Mouse (Mus musculus) limb, embryonic 13.5 days (tissue): ENCODE measurements around the gene Sema3f. TPM values are rescaled to one million over a fixed set of nuclear protein-coding genes. Genes with fewer than 3 reads are reported as not detected.
A peak's percentile ranks its signal among the peaks of the same experiment; 100 is the strongest.

Experiments used
- ATAC-seq: fragments of 200-750 bp; cut with Nextera tagmentation; 2 replicates; pipeline ENCODE4 v1.8.0; 2017; ENCODE audit warnings: low read depth, moderate number of reproducible peaks, moderate TSS enrichment; ENCODE audit not compliant: low FRiP score
- H3K27ac ChIP-seq: fragments of 300-500 bp; sonication (generic); 2 replicates; pipeline ENCODE4 v1.5.1; 2015; ENCODE audit warnings: inconsistent platforms, mild to moderate bottlenecking, moderate library complexity
- H3K27me3 ChIP-seq: fragments of 300-500 bp; sonication (generic); 2 replicates; pipeline ENCODE4 v1.6.1; 2015; ENCODE audit warnings: mild to moderate bottlenecking, inconsistent platforms
- H3K36me3 ChIP-seq: fragments of 300-500 bp; sonication (generic); 2 replicates; pipeline ENCODE4 v1.6.1; 2015; ENCODE audit warnings: inconsistent platforms, mild to moderate bottlenecking, moderate library complexity
- H3K4me1 ChIP-seq: fragments of 300-500 bp; sonication (generic); 2 replicates; pipeline ENCODE4 v1.6.1; 2015; ENCODE audit warnings: inconsistent platforms
- H3K4me2 ChIP-seq: fragments of 300-500 bp; sonication (generic); replicated peaks from 2 replicates; pipeline ENCODE4 v1.6.1; 2015; ENCODE audit warnings: inconsistent platforms, mild to moderate bottlenecking, moderate library complexity
- H3K4me3 ChIP-seq: fragments of 300-500 bp; sonication (generic); 2 replicates; pipeline ENCODE4 v1.5.1; 2015; ENCODE audit warnings: moderate library complexity, mild to moderate bottlenecking, inconsistent platforms
- H3K9ac ChIP-seq: fragments of 300-500 bp; sonication (generic); 2 replicates; pipeline ENCODE4 v1.6.1; 2015; ENCODE audit warnings: mild to moderate bottlenecking, inconsistent platforms
- H3K9me3 ChIP-seq: fragments of 300-500 bp; sonication (generic); 2 replicates; pipeline ENCODE4 v1.6.1; 2016; ENCODE audit warnings: inconsistent platforms
- WGBS: fragments of 180-500 bp; shearing (Covaris S2); methylation state at CpG from one replicate; pipeline ENCODE4 v1.1.7; 2015; 5-methylcytosine and 5-hydroxymethylcytosine counted together
- polyA plus RNA-seq: library from polyadenylated mRNA; unstranded; fragments of >200 nt; fragmentation: Nextera tagmentation; extraction: Ambion mirVana; gene quantifications from 2 replicates; pipeline ENCODE4 v1.2.1, GENCODE M21; 2015

Gene Sema3f
- polyA plus RNA-seq, 1 experiment from 2014 or later = 32.1 TPM

- Histone ChIP-seq H3K4me2 (peak overlapping the region; percentile 94), H3K9me3 (no peaks in the 10 kb centered on the region), H3K36me3 (no peaks in the 10 kb centered on the region), H3K4me3 (no peak overlapping the region), H3K4me1 (peaks cover 35% of the 10 kb centered on the region), H3K27ac (no peak overlapping the region), H3K27me3 (peaks cover 33% of the 10 kb centered on the region), H3K9ac (no peak overlapping the region)
- no peak for ATAC-seq
- 48% methylated on average over 8 of the region's 8 CpGs for WGBS
Measured at GRCm38 (mm10) chr9:107668011-107668410, 42.3 kb downstream of the Sema3f start.

GRCm38 (mm10) chr9:107667219-107667618 lies 43.1 kb downstream of the Sema3f start:
- Histone ChIP-seq H3K27ac (peak overlapping the region; percentile 28; the same call in 1 of the 2 replicates), H3K36me3 (no peaks in the 10 kb centered on the region), H3K4me2 (peak overlapping the region; percentile 94), H3K9me3 (no peaks in the 10 kb centered on the region), H3K9ac (peak overlapping the region; percentile 65), H3K27me3 (peaks cover 33% of the 10 kb centered on the region), H3K4me3 (peak overlapping the region; percentile 52), H3K4me1 (peaks cover 35% of the 10 kb centered on the region)
- under 1% methylated on average over 23 of the region's 24 CpGs for WGBS
- peak; percentile 86 for ATAC-seq

DNA sequence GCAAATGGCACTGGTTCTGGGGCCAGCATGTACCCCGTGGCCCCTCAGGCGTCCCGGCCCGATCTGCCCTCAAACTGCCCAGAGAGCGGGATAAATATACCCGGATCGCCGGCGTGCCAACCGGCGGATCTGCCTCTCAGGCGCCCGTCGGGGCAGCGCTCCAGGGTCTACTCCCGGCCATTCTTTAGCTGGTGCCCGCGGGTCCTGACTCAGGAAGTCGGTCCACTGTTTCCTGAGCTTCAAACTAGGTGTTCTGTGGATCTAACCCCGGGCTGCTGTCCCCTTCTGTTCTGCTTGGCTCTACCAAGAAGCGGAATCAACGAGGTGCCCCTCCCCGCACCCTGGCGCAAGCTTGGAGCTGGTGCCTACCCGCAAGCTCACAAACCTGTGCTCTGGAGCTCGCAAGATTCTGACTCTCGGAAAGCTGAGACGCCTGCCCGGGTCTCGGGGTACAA lies 43.5 kb downstream of the Sema3f start:
- Histone ChIP-seq H3K9ac (peak overlapping the region; percentile 65), H3K9me3 (no peaks in the 10 kb centered on the region), H3K27me3 (peaks cover 33% of the 10 kb centered on the region), H3K36me3 (no peaks in the 10 kb centered on the region), H3K4me2 (peak overlapping the region; percentile 94), H3K4me3 (peak overlapping the region; percentile 52), H3K4me1 (peaks cover 35% of the 10 kb centered on the region), H3K27ac (peak overlapping the region; percentile 28; the same call in 1 of the 2 replicates)
- under 1% methylated on average over 30 of the region's 30 CpGs for WGBS
- peak; percentile 34; the same call in 1 of the 2 replicates for ATAC-seq

DNA sequence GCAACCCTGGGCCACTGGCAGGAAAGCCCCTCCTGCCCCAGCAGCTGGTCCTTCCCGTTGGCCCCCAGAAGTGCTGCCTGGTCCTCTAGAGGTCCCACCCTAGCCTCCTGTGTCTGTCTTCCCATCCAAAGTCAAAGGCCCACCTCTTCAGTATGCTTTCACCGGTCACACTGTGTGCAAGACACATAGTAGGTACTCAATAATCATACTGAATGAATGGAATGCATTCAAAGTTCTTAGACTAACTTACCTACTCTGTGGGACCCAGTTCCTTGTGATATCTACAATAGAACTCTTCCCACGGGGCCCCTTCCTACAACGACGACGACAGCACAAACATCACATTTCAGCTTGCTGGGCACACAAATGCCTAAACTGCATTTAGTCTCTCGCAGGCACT lies 45.0 kb downstream of the Sema3f start:
- no peak overlapping the region for H3K27ac ChIP-seq
- no peaks in the 10 kb centered on the region for H3K36me3 ChIP-seq
- WGBS = 84% methylated on average over 7 of the region's 7 CpGs
- H3K9ac ChIP-seq = no peak overlapping the region
- no peak overlapping the region for H3K4me2 ChIP-seq
- H3K4me3 ChIP-seq = no peak overlapping the region
- no peak for ATAC-seq
- no peaks in the 10 kb centered on the region for H3K9me3 ChIP-seq
- H3K27me3 ChIP-seq = peaks cover 33% of the 10 kb centered on the region
- H3K4me1 ChIP-seq = peaks cover 41% of the 10 kb centered on the region

DNA sequence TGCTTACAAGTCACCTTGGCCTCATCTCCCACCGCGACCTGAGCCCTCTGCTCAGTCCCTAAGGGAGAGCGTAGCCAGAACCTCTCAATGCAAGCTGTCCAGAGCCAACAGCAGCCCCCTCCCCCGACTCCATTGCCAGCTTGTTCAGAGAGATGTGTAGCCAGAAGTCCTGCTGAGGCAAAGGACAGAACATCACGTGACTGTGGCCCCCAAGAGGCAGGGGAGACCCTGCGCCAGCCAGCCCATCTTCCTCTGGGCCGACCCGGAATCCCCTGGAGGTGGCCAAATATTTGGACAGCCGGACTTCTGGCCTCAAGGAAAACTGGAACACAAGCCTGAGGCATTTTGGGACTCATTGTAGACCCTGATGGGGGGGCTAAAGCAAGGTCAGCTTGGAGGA lies 46.8 kb downstream of the Sema3f start:
- Histone ChIP-seq H3K9me3 (no peaks in the 10 kb centered on the region), H3K4me1 (peaks cover 35% of the 10 kb centered on the region), H3K27ac (no peak overlapping the region), H3K4me3 (no peak overlapping the region), H3K27me3 (peaks cover 28% of the 10 kb centered on the region), H3K36me3 (no peaks in the 10 kb centered on the region), H3K4me2 (no peak overlapping the region), H3K9ac (peak overlapping the region; percentile 43; the same call in 1 of the 2 replicates)
- ATAC-seq = no peak
- WGBS = 73% methylated on average over 9 of the region's 9 CpGs

GRCm38 (mm10) chr9:107662342-107662741 lies 47.9 kb downstream of the Sema3f start:
- Histone ChIP-seq H3K27ac (no peak overlapping the region), H3K9ac (no peak overlapping the region), H3K4me2 (no peak overlapping the region), H3K36me3 (no peaks in the 10 kb centered on the region), H3K4me1 (peaks cover 23% of the 10 kb centered on the region), H3K4me3 (no peak overlapping the region), H3K27me3 (peaks cover 19% of the 10 kb centered on the region), H3K9me3 (no peaks in the 10 kb centered on the region)
- no peak for ATAC-seq
- WGBS = 79% methylated on average over 8 of the region's 8 CpGs

DNA sequence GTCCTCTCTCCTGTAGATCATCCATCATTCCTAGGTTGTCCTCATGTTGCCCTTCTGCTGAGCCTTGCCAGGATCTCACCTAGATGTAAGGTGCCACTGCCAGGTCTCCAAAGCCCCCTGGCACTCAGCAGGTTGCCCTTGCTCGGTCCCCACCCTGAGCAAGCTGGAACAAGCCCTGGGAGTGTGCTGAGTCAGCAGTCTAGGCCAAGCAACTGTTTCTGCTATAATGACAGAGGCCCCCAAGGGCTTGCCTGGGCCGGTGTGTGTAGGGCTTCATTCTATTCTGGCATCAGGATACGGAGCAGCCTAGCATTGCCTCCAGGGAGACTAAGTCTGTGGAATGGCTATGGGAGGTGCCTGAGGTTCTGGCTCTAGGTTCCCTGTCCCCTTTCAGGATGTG lies 49.5 kb downstream of the Sema3f start:
- 0 out of 2 replicates have a peak, but pooled peaks cover 10% of the 10 kb centered on the region for H3K4me1 ChIP-seq
- WGBS = 54% methylated on average over 3 of the region's 3 CpGs
- H3K4me2 ChIP-seq = no peak overlapping the region
- peaks cover 9% of the 10 kb centered on the region for H3K27me3 ChIP-seq
- no peak for ATAC-seq
- no peak overlapping the region for H3K27ac ChIP-seq
- H3K36me3 ChIP-seq = no peaks in the 10 kb centered on the region
- no peak overlapping the region for H3K4me3 ChIP-seq
- no peak overlapping the region for H3K9ac ChIP-seq
- H3K9me3 ChIP-seq = no peaks in the 10 kb centered on the region

GRCm38 (mm10) chr9:107659961-107660360 lies 50.3 kb downstream of the Sema3f start:
- Histone ChIP-seq H3K4me2 (no peak overlapping the region), H3K4me1 (0 out of 2 replicates have a peak, but pooled peaks cover 10% of the 10 kb centered on the region), H3K27ac (no peak overlapping the region; the same call in 1 of the 2 replicates), H3K36me3 (no peaks in the 10 kb centered on the region), H3K27me3 (peaks cover 1% of the 10 kb centered on the region), H3K4me3 (no peak overlapping the region), H3K9ac (no peak overlapping the region), H3K9me3 (no peaks in the 10 kb centered on the region)
- no peak for ATAC-seq
- WGBS = 84% methylated on average over 3 of the region's 3 CpGs

DNA sequence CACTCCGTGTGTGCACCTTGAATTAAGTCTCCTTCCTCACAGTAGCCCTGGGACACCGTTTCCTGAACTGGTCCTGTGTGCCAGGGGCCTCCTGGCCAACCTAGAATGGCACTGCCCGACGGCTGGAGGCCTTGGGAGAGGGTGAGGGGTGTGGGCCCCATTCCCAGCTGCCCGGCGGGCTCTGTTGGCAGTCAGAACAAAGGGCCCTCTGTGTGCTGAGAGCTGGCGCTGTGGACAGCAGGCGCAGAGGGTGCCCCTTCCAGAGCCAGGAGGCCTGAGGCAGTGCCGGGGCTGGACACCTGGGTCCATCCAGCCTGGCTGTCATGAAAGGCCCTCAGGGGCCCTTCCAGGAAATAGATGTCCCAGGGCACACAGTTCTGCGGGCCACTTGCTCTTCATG lies 50.7 kb downstream of the Sema3f start:
- 85% methylated on average over 10 of the region's 10 CpGs for WGBS

DNA sequence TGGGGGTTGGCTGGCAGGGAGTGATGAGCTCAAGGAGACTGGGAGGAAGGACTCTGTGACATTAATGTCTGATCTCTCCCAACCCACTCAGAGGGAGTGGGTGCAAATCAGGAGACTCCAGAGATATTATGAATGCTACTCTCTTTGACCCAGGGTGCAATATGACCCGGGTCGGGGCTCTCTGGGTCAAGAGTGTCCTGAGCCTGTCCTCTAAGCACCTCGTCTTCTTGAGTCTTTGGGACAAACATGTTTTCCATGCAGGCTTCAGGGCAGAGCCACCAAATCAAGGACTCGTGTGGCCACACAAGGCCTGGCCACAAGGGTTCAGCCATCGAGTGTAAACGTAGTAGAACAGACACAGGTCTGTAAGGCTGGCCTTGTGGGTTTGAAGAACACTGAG lies 52.2 kb downstream of the Sema3f start:
- H3K9me3 ChIP-seq = no peaks in the 10 kb centered on the region
- ATAC-seq = no peak
- 0 out of 2 replicates have a peak, but pooled peaks cover 10% of the 10 kb centered on the region for H3K4me1 ChIP-seq
- H3K4me3 ChIP-seq = no peak overlapping the region
- WGBS = 89% methylated on average over 6 of the region's 6 CpGs
- H3K27ac ChIP-seq = no peak overlapping the region
- no peaks in the 10 kb centered on the region for H3K27me3 ChIP-seq
- H3K4me2 ChIP-seq = no peak overlapping the region
- H3K9ac ChIP-seq = no peak overlapping the region
- no peaks in the 10 kb centered on the region for H3K36me3 ChIP-seq

More for the DNA sequence above, 50.7 kb downstream of the Sema3f start:
- H3K4me2 ChIP-seq = no peak overlapping the region
- no peak overlapping the region for H3K9ac ChIP-seq
- no peaks in the 10 kb centered on the region for H3K27me3 ChIP-seq
- no peak overlapping the region for H3K4me3 ChIP-seq
- H3K9me3 ChIP-seq = no peaks in the 10 kb centered on the region
- H3K4me1 ChIP-seq = 0 out of 2 replicates have a peak, but pooled peaks cover 10% of the 10 kb centered on the region
- no peaks in the 10 kb centered on the region for H3K36me3 ChIP-seq
- ATAC-seq = no peak
- no peak overlapping the region for H3K27ac ChIP-seq

- Histone ChIP-seq H3K4me1 (0 out of 2 replicates have a peak, but pooled peaks cover 10% of the 10 kb centered on the region), H3K36me3 (no peaks in the 10 kb centered on the region), H3K9me3 (no peaks in the 10 kb centered on the region), H3K27ac (no peak overlapping the region), H3K9ac (no peak overlapping the region), H3K4me3 (no peak overlapping the region), H3K4me2 (no peak overlapping the region), H3K27me3 (no peaks in the 10 kb centered on the region)
- ATAC-seq = no peak
- WGBS = 86% methylated on average over 5 of the region's 5 CpGs
Measured at GRCm38 (mm10) chr9:107657144-107657543, 53.1 kb downstream of the Sema3f start.

DNA sequence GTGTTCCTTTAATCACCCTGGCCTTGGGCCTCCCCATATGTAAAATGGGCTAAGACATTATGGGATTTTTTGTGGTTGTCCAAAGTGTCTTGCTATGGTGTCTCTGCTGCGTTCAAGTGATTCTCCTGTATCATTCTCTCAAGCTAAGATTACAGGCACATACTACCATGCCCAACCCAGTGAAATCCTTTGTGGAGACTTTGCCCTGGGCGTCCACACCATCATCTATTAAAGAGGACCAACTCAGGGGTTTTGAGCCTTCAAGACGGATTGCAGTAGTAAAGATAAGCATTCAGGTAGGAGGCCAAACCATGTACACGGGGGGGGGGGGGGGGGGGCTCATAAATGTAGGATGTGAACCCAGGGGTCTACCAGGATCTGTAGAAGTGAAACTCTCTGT lies 55.7 kb downstream of the Sema3f start:
- no peaks in the 10 kb centered on the region for H3K36me3 ChIP-seq
- no peak overlapping the region for H3K27ac ChIP-seq
- no peaks in the 10 kb centered on the region for H3K27me3 ChIP-seq
- no peaks in the 10 kb centered on the region for H3K9me3 ChIP-seq
- no peak overlapping the region for H3K9ac ChIP-seq
- ATAC-seq = no peak
- no peak overlapping the region for H3K4me3 ChIP-seq
- no peak overlapping the region for H3K4me2 ChIP-seq
- H3K4me1 ChIP-seq = peaks cover 23% of the 10 kb centered on the region
- WGBS = 74% methylated on average over 4 of the region's 4 CpGs

GRCm38 (mm10) chr9:107653474-107653873 lies 56.8 kb downstream of the Sema3f start:
- Histone ChIP-seq H3K4me3 (no peak overlapping the region), H3K36me3 (no peaks in the 10 kb centered on the region)
- 86% methylated on average over 2 of the region's 2 CpGs for whole genome bisulfite sequencing

More at GRCm38 (mm10) chr9:107653474-107653873, 56.8 kb downstream of the Sema3f start:
- Histone ChIP-seq H3K27ac (no peak overlapping the region), H3K9ac (no peak overlapping the region), H3K4me1 (peaks cover 24% of the 10 kb centered on the region), H3K9me3 (no peaks in the 10 kb centered on the region), H3K27me3 (no peaks in the 10 kb centered on the region), H3K4me2 (no peak overlapping the region)
- ATAC-seq = no peak
